Mouse (Mus musculus) heart, postnatal 0 days (tissue): Measurements from ENCODE around the gene Sphkap. TPM values are rescaled to one million over a fixed set of nuclear protein-coding genes. Genes with fewer than 3 reads are reported as not detected.

Source experiments
- ATAC-seq: fragments of 200-750 bp; cut with Nextera tagmentation; 2 replicates; pipeline ENCODE4 v1.8.0; 2017; ENCODE audit warnings: low read depth, moderate number of reproducible peaks, moderate library complexity; ENCODE audit not compliant: insufficient read depth
- DNase-seq: peaks from one replicate; pipeline ENCODE4 v3.0.0-alpha.2; 2016; ENCODE audit warnings: low spot score
- H3K27ac ChIP-seq: fragments of 300-500 bp; sonication (generic); 2 replicates; pipeline ENCODE4 v1.5.1; 2014; ENCODE audit warnings: low read depth, mild to moderate bottlenecking
- H3K27me3 ChIP-seq: fragments of 300-500 bp; sonication (generic); 2 replicates; pipeline ENCODE4 v1.6.1; 2014; ENCODE audit warnings: low read length, mixed read lengths; ENCODE audit not compliant: control insufficient read depth, insufficient read depth
- H3K36me3 ChIP-seq: fragments of 300-500 bp; sonication (generic); replicated peaks from 2 replicates; pipeline ENCODE4 v1.6.1; 2014; ENCODE audit warnings: low read length, mixed read lengths; ENCODE audit not compliant: control insufficient read depth, insufficient read depth
- H3K4me1 ChIP-seq: fragments of 300-500 bp; sonication (generic); 2 replicates; pipeline ENCODE4 v1.6.1; 2014; ENCODE audit warnings: antibody characterized with exemption; ENCODE audit not compliant: control insufficient read depth, insufficient read depth
- H3K4me2 ChIP-seq: fragments of 300-500 bp; sonication (generic); 2 replicates; pipeline ENCODE4 v1.6.1; 2014; ENCODE audit warnings: low read depth, mild to moderate bottlenecking, low read length, moderate library complexity
- H3K4me3 ChIP-seq: fragments of 300-500 bp; sonication (generic); 2 replicates; pipeline ENCODE4 v1.5.1; 2014; ENCODE audit warnings: low read depth, low read length
- H3K9ac ChIP-seq: fragments of 300-500 bp; sonication (generic); replicated peaks from 2 replicates; pipeline ENCODE4 v1.6.1; 2014; ENCODE audit warnings: low read depth, low read length, mixed read lengths
- H3K9me3 ChIP-seq: fragments of 300-500 bp; sonication (generic); replicated peaks from 2 replicates; pipeline ENCODE4 v1.6.1; 2016; ENCODE audit warnings: low read length; ENCODE audit not compliant: control insufficient read depth
- CTCF ChIP-seq: IDR thresholded peaks from 2 replicates; pipeline ENCODE4 v1.5.1; 2016; ENCODE audit warnings: antibody characterized with exemption, control low read depth, low read depth
- EP300 ChIP-seq: IDR thresholded peaks from 2 replicates; pipeline ENCODE4 v1.6.1; 2016; ENCODE audit warnings: antibody characterized with exemption, low read depth
- WGBS: fragments of 180-500 bp; shearing (Covaris S2); extraction: QIAGEN DNeasy Blood & Tissue Kit; methylation state at CpG from one replicate; pipeline ENCODE4 v1.1.7; 2014; 5-methylcytosine and 5-hydroxymethylcytosine counted together
- polyA plus RNA-seq: library from polyadenylated mRNA; unstranded; fragments of >200 nt; fragmentation: Nextera tagmentation; extraction: Ambion mirVana; gene quantifications from 2 replicates; pipeline ENCODE4 v1.2.1, GENCODE M21; 2015
- total RNA-seq: library from RNA; depleted of rRNA; stranded (reverse); fragments of >200 nt; gene quantifications from 2 replicates; pipeline ENCODE4 v1.2.3, GENCODE M21; 2014; ENCODE audit warnings: low replicate concordance

Sphkap gene
- total and polyA plus RNA-seq, 2 experiments from 2014 or later, result 3.1 to 6.5 TPM

DNA sequence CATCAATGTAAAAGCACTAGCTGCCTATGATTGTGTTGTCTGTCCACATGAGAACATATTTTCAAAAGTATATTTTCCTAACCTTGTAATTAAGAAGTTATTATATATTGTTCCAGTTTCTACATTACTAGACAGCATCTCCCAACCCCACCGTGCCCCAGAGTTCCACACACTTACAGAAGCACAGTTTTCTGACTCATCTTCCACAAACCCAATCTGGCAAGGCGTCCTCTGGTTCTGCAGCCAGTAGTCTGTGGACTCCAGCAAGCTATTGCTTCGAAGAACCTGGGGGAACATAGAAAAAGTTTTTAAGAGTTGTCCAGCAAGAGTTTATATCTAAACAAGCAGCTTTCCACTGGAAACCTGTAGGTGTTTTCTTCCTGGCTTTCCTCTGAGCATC, 68.6 kb downstream of the Sphkap start:
- H3K36me3 ChIP-seq, result no peaks in the 10 kb centered on the region
- 78% methylated on average over 3 of the region's 3 CpGs for WGBS
- no peaks in the 10 kb centered on the region for H3K4me1 ChIP-seq
- no peak for TF ChIP-seq EP300
- no peak for TF ChIP-seq CTCF
- ATAC-seq, result no peak
- DNase-seq, result no peak
- no peaks in the 10 kb centered on the region for H3K27me3 ChIP-seq
- H3K4me2 ChIP-seq, result no peak overlapping the region
- H3K9ac ChIP-seq, result no peak overlapping the region
- H3K9me3 ChIP-seq, result no peaks in the 10 kb centered on the region
- H3K4me3 ChIP-seq, result no peak overlapping the region
- H3K27ac ChIP-seq, result no peak overlapping the region

DNA sequence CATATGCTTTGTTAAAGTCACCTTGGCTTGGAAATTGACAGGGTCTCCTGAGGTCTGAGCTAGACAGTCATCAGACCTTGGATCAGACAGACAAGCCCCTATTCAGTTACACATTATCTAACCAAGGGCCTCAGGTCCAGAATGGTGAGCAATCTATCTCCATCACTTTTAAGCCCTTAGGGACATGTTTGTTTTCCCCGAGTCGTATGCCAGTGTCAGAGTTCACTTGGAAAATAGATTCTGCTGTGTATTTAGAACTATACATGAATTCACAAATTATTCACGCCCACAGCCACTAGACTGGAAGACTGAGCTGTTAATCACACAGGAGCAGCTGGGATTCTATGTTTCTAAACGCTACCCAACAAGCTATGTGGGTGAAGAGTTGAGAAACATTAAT, 91.1 kb downstream of the Sphkap start:
- no peak overlapping the region for H3K27ac ChIP-seq
- DNase-seq (no peak), ATAC-seq (no peak)
- no peak overlapping the region for H3K4me3 ChIP-seq
- whole genome bisulfite sequencing, result 72% methylated on average over 4 of the region's 4 CpGs
- no peaks in the 10 kb centered on the region for H3K27me3 ChIP-seq
- H3K9ac ChIP-seq, result no peak overlapping the region
- H3K4me2 ChIP-seq, result no peak overlapping the region
- H3K36me3 ChIP-seq, result no peaks in the 10 kb centered on the region
- no peak for TF ChIP-seq EP300
- no peak for TF ChIP-seq CTCF
- H3K9me3 ChIP-seq, result no peaks in the 10 kb centered on the region
- H3K4me1 ChIP-seq, result no peaks in the 10 kb centered on the region

DNA sequence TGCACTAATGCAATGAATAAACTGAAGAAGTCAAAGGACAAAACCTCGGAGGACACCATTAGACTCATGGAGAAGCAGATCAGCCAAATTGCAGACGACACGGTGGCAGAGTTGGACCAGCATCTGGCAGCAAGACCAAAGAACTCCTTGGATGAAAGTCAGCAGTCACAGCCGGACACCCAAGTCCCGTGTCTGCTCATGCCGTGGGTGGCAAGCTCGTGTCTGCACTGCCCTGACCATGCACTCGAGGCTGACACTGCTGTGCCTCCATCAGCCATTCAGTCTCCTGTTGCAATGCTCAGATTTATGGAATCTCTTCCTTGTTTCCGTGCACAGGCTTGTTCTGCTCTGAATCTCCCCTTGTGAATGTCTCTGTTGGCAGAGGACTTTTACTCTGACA, 92.9 kb downstream of the Sphkap start:
- Histone ChIP-seq H3K4me1 (no peaks in the 10 kb centered on the region), H3K9me3 (no peaks in the 10 kb centered on the region), H3K4me3 (no peak overlapping the region), H3K27me3 (no peaks in the 10 kb centered on the region), H3K4me2 (no peak overlapping the region), H3K36me3 (no peaks in the 10 kb centered on the region), H3K27ac (no peak overlapping the region), H3K9ac (no peak overlapping the region)
- 81% methylated on average over 9 of the region's 9 CpGs for WGBS
- TF ChIP-seq EP300 (no peak), CTCF (no peak)
- no peak for DNase-seq
- ATAC-seq, result no peak

DNA sequence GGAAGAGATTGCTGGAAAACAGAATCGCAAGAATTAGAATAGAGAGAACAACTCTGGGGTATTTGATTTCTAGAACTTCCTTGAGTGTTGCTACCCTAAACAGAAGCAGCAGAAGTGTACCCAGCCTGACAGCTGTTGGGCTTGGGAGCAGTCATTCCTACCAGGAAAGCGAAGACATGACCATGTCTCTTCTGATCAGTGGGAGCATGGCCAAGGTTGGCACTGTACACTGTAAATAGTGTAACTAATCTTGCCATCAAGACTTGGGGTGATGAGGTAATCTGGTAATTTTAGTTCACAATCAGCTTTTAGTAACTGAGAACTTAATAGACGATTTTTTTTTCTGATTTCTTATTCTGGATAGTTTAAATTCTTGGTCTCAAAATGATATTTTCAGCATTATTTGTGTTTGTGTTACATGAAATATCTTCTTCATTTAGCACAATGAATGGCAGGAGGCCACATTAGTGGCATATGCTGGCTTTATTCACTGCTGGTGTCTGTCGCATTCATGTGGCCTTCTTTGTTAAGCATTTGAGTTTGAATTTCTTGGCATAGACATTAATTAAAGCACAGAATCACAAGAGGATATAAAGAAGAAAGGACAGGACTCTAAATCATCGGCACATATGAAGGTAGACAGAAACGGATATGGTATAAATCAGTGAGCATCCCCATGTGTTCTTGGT, 96.2 kb downstream of the Sphkap start:
- Histone ChIP-seq H3K9me3 (no peaks in the 10 kb centered on the region), H3K4me3 (no peak overlapping the region), H3K27ac (no peak overlapping the region), H3K9ac (no peak overlapping the region), H3K27me3 (no peaks in the 10 kb centered on the region), H3K4me1 (no peaks in the 10 kb centered on the region), H3K36me3 (no peaks in the 10 kb centered on the region), H3K4me2 (no peak overlapping the region)
- ATAC-seq (no peak), DNase-seq (no peak)
- 82% methylated on average over 6 of the region's 6 CpGs for WGBS
- no peak for TF ChIP-seq CTCF

DNA sequence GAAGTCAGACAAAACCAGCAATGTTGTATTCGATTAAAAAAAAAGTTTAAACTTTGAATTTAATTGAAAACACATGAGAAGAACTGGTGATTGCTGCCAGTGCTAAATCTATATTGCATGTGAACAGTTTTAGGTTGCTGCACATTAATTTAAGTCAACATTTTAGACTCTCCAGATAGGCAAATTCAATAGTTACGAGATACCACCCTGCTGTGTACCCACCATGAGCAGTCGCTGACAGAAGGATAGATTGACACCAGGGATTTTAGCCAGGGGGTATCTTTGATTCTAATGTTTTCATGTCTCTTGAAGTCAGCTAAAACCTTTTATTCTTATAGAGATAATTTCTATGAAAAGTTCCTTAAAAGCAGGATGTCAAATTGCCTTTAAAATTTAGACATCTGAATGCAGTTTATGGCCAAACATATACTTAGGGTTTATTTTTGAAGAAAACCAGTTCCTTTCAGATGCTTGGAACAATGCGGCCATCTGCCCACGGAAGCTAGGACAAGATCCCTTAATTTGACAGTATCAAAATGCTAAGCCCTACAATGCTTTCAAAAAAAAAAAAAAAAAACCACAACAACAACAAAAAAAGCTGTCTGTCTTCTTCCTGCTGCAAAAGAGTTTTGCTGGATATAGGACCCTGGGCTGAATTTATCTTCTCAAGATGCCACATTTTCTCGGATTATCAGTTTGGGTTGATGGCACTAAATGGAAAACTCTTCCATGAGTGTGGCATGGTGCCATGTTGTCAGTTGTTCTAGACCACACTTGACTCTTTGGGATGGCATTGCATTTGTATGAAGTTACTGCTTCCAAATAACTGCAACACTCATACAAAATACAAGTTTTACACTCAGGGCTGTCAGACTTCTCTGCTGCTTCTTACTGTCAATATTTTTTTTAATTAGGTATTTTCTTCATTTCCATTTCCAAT, 110.6 kb downstream of the Sphkap start:
- Histone ChIP-seq H3K36me3 (no peaks in the 10 kb centered on the region), H3K4me2 (no peak overlapping the region), H3K9ac (no peak overlapping the region), H3K4me1 (no peaks in the 10 kb centered on the region), H3K9me3 (no peaks in the 10 kb centered on the region), H3K27me3 (no peaks in the 10 kb centered on the region), H3K27ac (no peak overlapping the region), H3K4me3 (no peak overlapping the region)
- DNase-seq (no peak), ATAC-seq (no peak)
- WGBS, result 78% methylated on average over 6 of the region's 6 CpGs
- TF ChIP-seq EP300 (no peak), CTCF (no peak)
